Mouse (Mus musculus) lung, adult 2 months (tissue): Measurements from ENCODE around the gene Fstl3.

ENCODE experiments used
- CTCF ChIP-seq: fragments of 200-500 bp; IDR thresholded peaks from 2 replicates; pipeline ENCODE4 v1.5.1; 2011; ENCODE audit warnings: mild to moderate bottlenecking, low read length, control low read depth; ENCODE audit not compliant: insufficient read depth
- POLR2A ChIP-seq: fragments of 200-500 bp; IDR thresholded peaks from 2 replicates; pipeline ENCODE4 v1.6.1; 2011; ENCODE audit warnings: low read depth, mild to moderate bottlenecking, control low read depth, low read length, borderline replicate concordance; ENCODE audit errors: extremely low read depth

DNA sequence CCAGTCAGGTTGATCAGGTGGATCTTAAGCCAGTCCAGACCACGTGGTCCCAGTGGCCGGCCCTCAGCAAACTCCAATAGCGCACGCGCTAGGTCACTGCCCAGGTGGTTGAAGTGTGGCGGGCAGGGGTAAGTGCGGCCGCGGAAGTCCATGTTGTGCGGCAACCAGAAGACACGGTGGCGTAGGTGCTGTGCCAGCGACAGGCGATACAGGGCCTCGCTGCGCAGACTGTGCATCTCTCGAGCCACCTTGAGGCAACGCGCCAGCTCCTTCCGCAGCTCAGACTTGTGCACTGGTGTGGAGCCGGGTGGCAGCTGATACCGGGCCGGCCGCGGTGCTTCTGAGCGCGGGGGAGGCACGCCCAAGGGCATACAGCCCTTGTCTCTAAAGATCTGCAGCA, 37.8 kb upstream of the Fstl3 start:
- TF ChIP-seq CTCF, result no peak
- no peak for TF ChIP-seq POLR2A
